Comparison of ENCODE assay signal across 25 mouse cellular contexts in the genomic region with DNA sequence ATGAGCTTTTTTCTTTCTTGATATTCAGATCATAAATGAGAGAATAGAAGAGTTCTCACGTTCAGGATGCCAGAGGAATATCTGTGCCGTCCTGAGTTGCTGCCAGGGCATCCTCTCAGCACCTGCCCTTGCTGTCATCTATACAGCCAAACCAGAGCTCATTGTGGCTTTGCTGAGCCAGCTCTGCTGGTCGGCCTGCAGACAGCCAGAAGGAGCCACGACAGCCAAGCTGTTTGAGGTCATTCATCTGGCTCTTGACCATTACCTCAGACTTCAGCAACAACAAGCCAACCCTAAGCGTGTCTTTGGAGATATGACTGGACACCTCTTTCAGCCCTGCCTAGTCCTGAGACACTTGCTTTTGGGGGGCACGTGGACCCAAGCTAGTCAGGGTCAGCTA. TPM values are rescaled to one million over a fixed set of nuclear protein-coding genes. Genes with fewer than 3 reads are reported as not detected.
DNase-seq lines count a peak whose midpoint lies in the region; ATAC-seq and TF ChIP-seq lines count a peak whose summit lies in the region.
"Had no signal": no experiment of that assay in that cellular context is flagged by ENCODE, and none has a peak within 500 bp of the region (broad histone marks: within the 10 kb centered on the region; RNA-seq: fewer than 3 reads in every experiment).

No protein-coding gene starts in this region.

- intact Hi-C loops in gastrocnemius, adult 2 months (cut with DNase I), result no loop called here

- H3K9me3 ChIP-seq in hindbrain, embryonic 12.5 days (replicated peaks), result no peaks in the 10 kb centered on the region
- H3K9me3 ChIP-seq: heart, embryonic 12.5 days; kidney, embryonic 15.5 days; limb, embryonic 13.5 days; lung, embryonic 15.5 days; midbrain, embryonic 10.5 days; midbrain, embryonic 15.5 days had no signal

- DNase-seq in gastrocnemius, adult 2 months, result peak; percentile 44
- no peak for DNase-seq in gastrocnemius, adult 8-10 months (ENCODE audit: low spot score in 2 of 2)
- peak; percentile 43 for DNase-seq in cerebellum, adult 11 months
- DNase-seq in cerebellum, adult 8-10 months, result peak; percentile 38
- peak; percentile 65 to 74 for DNase-seq in cerebellum, postnatal 25 days
- no peak for DNase-seq in kidney, postnatal 25 days
- DNase-seq in layer of hippocampus, adult 11-12 months (ENCODE audit: low spot score), result no peak
- DNase-seq: adrenal gland, postnatal 10 days; heart, adult 2 months; kidney, adult 18-20 months; kidney, postnatal 36 days; right cerebral cortex, adult 18-20 months; right cerebral cortex, postnatal 4 days; thymus, postnatal 14 days had no signal

- no peak for TF ChIP-seq CTCF in gastrocnemius, adult 2 months (IDR thresholded peaks at IDR 0.05)

- no peaks in the 10 kb centered on the region for H3K27me3 ChIP-seq in hindbrain, embryonic 12.5 days
- H3K27me3 ChIP-seq: heart, embryonic 12.5 days; kidney, embryonic 15.5 days; limb, embryonic 13.5 days; lung, embryonic 15.5 days; midbrain, embryonic 15.5 days; Patski had no signal

- WGBS in hindbrain, embryonic 12.5 days, result 96% methylated on average over 6 of the region's 6 CpGs

- peak overlapping the region; percentile 66 for H3K27ac ChIP-seq in gastrocnemius, adult 2 months
- H3K27ac ChIP-seq in hindbrain, embryonic 12.5 days, result no peak overlapping the region
- H3K27ac ChIP-seq: heart, adult 2 months; kidney, embryonic 15.5 days; limb, embryonic 13.5 days; lung, embryonic 15.5 days; midbrain, embryonic 10.5 days; midbrain, embryonic 15.5 days had no signal

- H3K4me1 ChIP-seq in hindbrain, embryonic 12.5 days, result no peaks in the 10 kb centered on the region
- H3K4me1 ChIP-seq: heart, embryonic 12.5 days; kidney, embryonic 15.5 days; limb, embryonic 13.5 days; midbrain, embryonic 10.5 days had no signal

- H3K9ac ChIP-seq in hindbrain, embryonic 12.5 days, result no peak overlapping the region
- H3K9ac ChIP-seq: heart, embryonic 12.5 days; kidney, embryonic 15.5 days; limb, embryonic 13.5 days; lung, embryonic 15.5 days; midbrain, embryonic 15.5 days had no signal

- H3K4me2 ChIP-seq in hindbrain, embryonic 12.5 days (replicated peaks), result no peak overlapping the region
- H3K4me2 ChIP-seq: heart, embryonic 12.5 days; kidney, embryonic 15.5 days; limb, embryonic 13.5 days; liver, embryonic 11.5 days; lung, embryonic 15.5 days; midbrain, embryonic 15.5 days had no signal

- no peak overlapping the region for H3K4me3 ChIP-seq in gastrocnemius, adult 2 months
- no peak overlapping the region for H3K4me3 ChIP-seq in hindbrain, embryonic 12.5 days
- H3K4me3 ChIP-seq: erythroblast, embryonic 14.5 days; heart, adult 2 months; heart, embryonic 12.5 days; kidney, embryonic 15.5 days; limb, embryonic 13.5 days; lung, embryonic 15.5 days; midbrain, embryonic 10.5 days; midbrain, embryonic 15.5 days had no signal

- ATAC-seq in hindbrain, embryonic 12.5 days (ENCODE audit: low FRiP score), result no peak
- ATAC-seq: hindbrain, embryonic 16.5 days; midbrain, embryonic 15.5 days; Patski had no signal

- peaks cover 71% of the 10 kb centered on the region for H3K36me3 ChIP-seq in hindbrain, embryonic 12.5 days

RNA-seq across cellular contexts. Expression of a gene that starts 6.5 kb away (rescaled TPM):
- 1 to 10 TPM; 5.8 to 6.0 TPM for total RNA-seq in gastrocnemius, adult 2 months (2021)
- 1 to 10 TPM; 5.7 to 7.4 (median 6.5) TPM for total RNA-seq in gastrocnemius, adult 8-10 months (2022)
- 5.9 and 6.4 TPM in 2 replicates for polyA plus RNA-seq in hindbrain, embryonic 12.5 days (2016; fragmentation: Nextera tagmentation; extraction: Ambion mirVana)

RNA-seq across cellular contexts. Expression of a gene that starts 6.6 kb away (rescaled TPM):
- total RNA-seq in gastrocnemius, adult 2 months (2021), result 10 to 100 TPM; 14.6 to 15.2 TPM
- 10 to 100 TPM; 13.0 to 16.3 (median 14.8) TPM for total RNA-seq in gastrocnemius, adult 8-10 months (2022)
- polyA plus RNA-seq in hindbrain, embryonic 12.5 days (2016; fragmentation: Nextera tagmentation; extraction: Ambion mirVana), result 32.6 and 34.4 TPM in 2 replicates

RNA-seq across cellular contexts. Expression of a gene that starts 44.9 kb away (rescaled TPM):
- 10 to 100 TPM; 15.8 to 18.6 TPM for total RNA-seq in gastrocnemius, adult 2 months (2021)
- total RNA-seq in gastrocnemius, adult 8-10 months (2022), result 10 to 100 TPM; 17.4 to 19.4 (median 18.9) TPM
- polyA plus RNA-seq in hindbrain, embryonic 12.5 days (2016; fragmentation: Nextera tagmentation; extraction: Ambion mirVana), result 19.8 and 20.7 TPM in 2 replicates

Comparison
In these comparisons a context has a peak if more than half of its experiments do, and no peak if none do; other contexts are left out.
1. DNase-seq: peak in gastrocnemius, adult 2 months (single experiment), cerebellum, adult 11 months (single experiment), cerebellum, adult 8-10 months (single experiment) and cerebellum, postnatal 25 days (2 of 2); none in gastrocnemius, adult 8-10 months (0 of 2), kidney, postnatal 25 days (0 of 2) and layer of hippocampus, adult 11-12 months (single experiment).